Mouse (Mus musculus) heart, adult 2 months (tissue): ENCODE results near the gene Ppp6r1.

ENCODE experiments used
- CTCF ChIP-seq: fragments of 200-600 bp; IDR thresholded peaks from 2 replicates; pipeline ENCODE4 v1.8.1; 2022; ENCODE audit warnings: antibody characterized with exemption, mild to moderate bottlenecking, moderate library complexity
- EP300 ChIP-seq: fragments of 200-500 bp; IDR thresholded peaks from 2 replicates; pipeline ENCODE4 v1.6.1; 2011; ENCODE audit warnings: low read depth, low read length, control low read depth; ENCODE audit not compliant: insufficient read depth
- POLR2A ChIP-seq: fragments of 200-500 bp; IDR thresholded peaks from 2 replicates; pipeline ENCODE4 v1.6.1; 2011; ENCODE audit warnings: mild to moderate bottlenecking, low read depth, low read length, control low read depth; ENCODE audit not compliant: insufficient read depth

GRCm38 (mm10) chr7:4684632-4685417, 26.0 kb upstream of the Ppp6r1 start, which contains the start of gene Hspbp1:
- peak; percentile 43 for TF ChIP-seq POLR2A
- TF ChIP-seq CTCF = 0 out of 2 replicates have a peak, but pooled peaks have one; percentile 3
- peak; percentile 75 for TF ChIP-seq EP300
